Mouse (Mus musculus): ENCODE measurements around the gene Rpl35a. TPM values are rescaled to one million over a fixed set of nuclear protein-coding genes. Genes with fewer than 3 reads are reported as not detected.

Gene Rpl35a
- 892 and 922 TPM in 2 replicates for polyA plus RNA-seq (2015; fragmentation: Nextera tagmentation; extraction: Ambion mirVana)

GRCm38 (mm10) chr16:33056095-33056785, at the start of gene Rpl35a, which contains the start of gene Iqcg:
TSS of gene Rpl35a (plus strand) at chr16:33056453.
TSS of gene Iqcg (minus strand) at chr16:33056218.
- Histone ChIP-seq H3K27ac (peak within 1 kb of the TSS; percentile 88), H3K4me3 (replicated peaks) (peak within 1 kb of the TSS; percentile 80), H3K36me3 (peaks cover 32% of the 10 kb centered on the region), H3K9ac (peak within 1 kb of the TSS; percentile 96), H3K27me3 (no peaks in the 10 kb centered on the region), H3K4me2 (peak within 1 kb of the TSS; percentile 72), H3K4me1 (replicated peaks) (peaks cover 36% of the 10 kb centered on the region), H3K9me3 (replicated peaks) (no peaks in the 10 kb centered on the region)
- DNase-seq: peak; percentile 82
- peak; percentile 87 for ATAC-seq (ENCODE audit: low read depth)
- under 1% methylated on average over 46 of the region's 47 CpGs for WGBS (ENCODE audit: insufficient replicate concordance)

- 86% methylated on average over 7 of the region's 7 CpGs for WGBS (ENCODE audit: insufficient replicate concordance)
- no peak overlapping the region for H3K4me3 ChIP-seq (replicated peaks)
- no peak overlapping the region for H3K4me2 ChIP-seq
- ATAC-seq (ENCODE audit: low read depth) (no peak), DNase-seq (no peak)
- H3K4me1 ChIP-seq (replicated peaks): no peaks in the 10 kb centered on the region
- no peak overlapping the region for H3K9ac ChIP-seq
- no peaks in the 10 kb centered on the region for H3K27me3 ChIP-seq
- H3K36me3 ChIP-seq: peaks cover 50% of the 10 kb centered on the region
- no peak overlapping the region for H3K27ac ChIP-seq
- no peaks in the 10 kb centered on the region for H3K9me3 ChIP-seq (replicated peaks)
Measured at GRCm38 (mm10) chr16:33006888-33007287, 49.4 kb upstream of the Rpl35a start.

GRCm38 (mm10) chr16:33007436-33007835, 48.8 kb upstream of the Rpl35a start:
- WGBS (ENCODE audit: insufficient replicate concordance): 87% methylated on average over 7 of the region's 7 CpGs
- Histone ChIP-seq H3K27ac (no peak overlapping the region), H3K9ac (no peak overlapping the region), H3K36me3 (peaks cover 56% of the 10 kb centered on the region), H3K4me3 (replicated peaks) (no peak overlapping the region), H3K4me1 (replicated peaks) (no peaks in the 10 kb centered on the region), H3K9me3 (replicated peaks) (no peaks in the 10 kb centered on the region), H3K4me2 (no peak overlapping the region), H3K27me3 (no peaks in the 10 kb centered on the region)
- ATAC-seq (ENCODE audit: low read depth): no peak
- no peak for DNase-seq

- Histone ChIP-seq H3K27me3 (no peaks in the 10 kb centered on the region), H3K36me3 (peaks cover 76% of the 10 kb centered on the region), H3K9me3 (replicated peaks) (no peaks in the 10 kb centered on the region), H3K4me3 (replicated peaks) (no peak overlapping the region), H3K4me1 (replicated peaks) (no peaks in the 10 kb centered on the region), H3K9ac (no peak overlapping the region), H3K27ac (no peak overlapping the region), H3K4me2 (no peak overlapping the region)
- ATAC-seq (ENCODE audit: low read depth) (no peak), DNase-seq (no peak)
- 88% methylated on average over 6 of the region's 6 CpGs for WGBS (ENCODE audit: insufficient replicate concordance)
Measured at GRCm38 (mm10) chr16:33010166-33010565, 46.1 kb upstream of the Rpl35a start.

GRCm38 (mm10) chr16:33013801-33014200, 42.5 kb upstream of the Rpl35a start:
- Histone ChIP-seq H3K4me2 (no peak overlapping the region), H3K36me3 (peaks cover 47% of the 10 kb centered on the region), H3K27me3 (no peaks in the 10 kb centered on the region), H3K4me3 (replicated peaks) (no peak overlapping the region), H3K4me1 (replicated peaks) (0 out of 2 replicates have a peak, but pooled peaks cover 3% of the 10 kb centered on the region), H3K9ac (no peak overlapping the region), H3K9me3 (replicated peaks) (no peaks in the 10 kb centered on the region), H3K27ac (no peak overlapping the region)
- no peak for ATAC-seq (ENCODE audit: low read depth)
- 82% methylated on average over 5 of the region's 5 CpGs for WGBS (ENCODE audit: insufficient replicate concordance)
- DNase-seq: no peak

- Histone ChIP-seq H3K4me2 (no peak overlapping the region), H3K27ac (no peak overlapping the region), H3K27me3 (no peaks in the 10 kb centered on the region), H3K4me3 (replicated peaks) (no peak overlapping the region), H3K9me3 (replicated peaks) (no peaks in the 10 kb centered on the region), H3K9ac (no peak overlapping the region), H3K36me3 (peaks cover 36% of the 10 kb centered on the region), H3K4me1 (replicated peaks) (0 out of 2 replicates have a peak, but pooled peaks cover 5% of the 10 kb centered on the region)
- ATAC-seq (ENCODE audit: low read depth): no peak
- no peak for DNase-seq
- 68% methylated on average over 1 of the region's 1 CpGs for WGBS (ENCODE audit: insufficient replicate concordance)
Measured at GRCm38 (mm10) chr16:33014921-33015320, 41.3 kb upstream of the Rpl35a start.

GRCm38 (mm10) chr16:33015396-33015907, 40.8 kb upstream of the Rpl35a start:
- Histone ChIP-seq H3K4me3 (replicated peaks) (no peak overlapping the region), H3K27ac (no peak overlapping the region), H3K9ac (no peak overlapping the region), H3K36me3 (peaks cover 32% of the 10 kb centered on the region), H3K4me1 (replicated peaks) (0 out of 2 replicates have a peak, but pooled peaks cover 5% of the 10 kb centered on the region), H3K4me2 (no peak overlapping the region), H3K9me3 (replicated peaks) (no peaks in the 10 kb centered on the region), H3K27me3 (no peaks in the 10 kb centered on the region)
- DNase-seq (no peak), ATAC-seq (ENCODE audit: low read depth) (no peak)
- 83% methylated on average over 3 of the region's 3 CpGs for WGBS (ENCODE audit: insufficient replicate concordance)

- Histone ChIP-seq H3K4me2 (no peak overlapping the region), H3K27me3 (no peaks in the 10 kb centered on the region), H3K4me3 (replicated peaks) (no peak overlapping the region), H3K27ac (no peak overlapping the region), H3K36me3 (peaks cover 28% of the 10 kb centered on the region), H3K9ac (no peak overlapping the region), H3K9me3 (replicated peaks) (no peaks in the 10 kb centered on the region), H3K4me1 (replicated peaks) (0 out of 2 replicates have a peak, but pooled peaks cover 5% of the 10 kb centered on the region)
- WGBS (ENCODE audit: insufficient replicate concordance): 65% methylated on average over 2 of the region's 2 CpGs
- ATAC-seq (ENCODE audit: low read depth) (no peak), DNase-seq (no peak)
Measured at GRCm38 (mm10) chr16:33015986-33016385, 40.3 kb upstream of the Rpl35a start.

GRCm38 (mm10) chr16:33017677-33018349, 38.4 kb upstream of the Rpl35a start:
- WGBS (ENCODE audit: insufficient replicate concordance): 67% methylated on average over 5 of the region's 5 CpGs
- no peak overlapping the region for H3K9ac ChIP-seq
- DNase-seq: no peak

GRCm38 (mm10) chr16:33019117-33019770, 37.0 kb upstream of the Rpl35a start:
- H3K27me3 ChIP-seq: no peaks in the 10 kb centered on the region
- 0 out of 2 replicates have a peak, but pooled peaks cover 5% of the 10 kb centered on the region for H3K4me1 ChIP-seq (replicated peaks)
- no peak overlapping the region; the same call in 1 of the 2 replicates for H3K4me2 ChIP-seq
- DNase-seq (no peak), ATAC-seq (ENCODE audit: low read depth) (no peak)
- no peaks in the 10 kb centered on the region for H3K9me3 ChIP-seq (replicated peaks)
- H3K27ac ChIP-seq: no peak overlapping the region
- no peak overlapping the region for H3K9ac ChIP-seq
- 0 out of 2 replicates have a peak overlapping the region, but pooled peaks have one; percentile 8 for H3K4me3 ChIP-seq (replicated peaks)
- peaks cover 2% of the 10 kb centered on the region; the same call in 1 of the 2 replicates for H3K36me3 ChIP-seq
- 79% methylated on average over 21 of the region's 21 CpGs for WGBS (ENCODE audit: insufficient replicate concordance)

More at GRCm38 (mm10) chr16:33017677-33018349, 38.4 kb upstream of the Rpl35a start:
- H3K36me3 ChIP-seq: peaks cover 16% of the 10 kb centered on the region
- no peak overlapping the region for H3K27ac ChIP-seq
- 0 out of 2 replicates have a peak, but pooled peaks cover 5% of the 10 kb centered on the region for H3K4me1 ChIP-seq (replicated peaks)
- H3K4me2 ChIP-seq: no peak overlapping the region
- H3K9me3 ChIP-seq (replicated peaks): no peaks in the 10 kb centered on the region
- no peak overlapping the region for H3K4me3 ChIP-seq (replicated peaks)
- H3K27me3 ChIP-seq: no peaks in the 10 kb centered on the region
- no peak for ATAC-seq (ENCODE audit: low read depth)

- H3K27me3 ChIP-seq: no peaks in the 10 kb centered on the region
- no peak overlapping the region for H3K27ac ChIP-seq
- 0 out of 2 replicates have a peak, but pooled peaks cover 5% of the 10 kb centered on the region for H3K4me1 ChIP-seq (replicated peaks)
- H3K36me3 ChIP-seq: no peaks in the 10 kb centered on the region
- no peak overlapping the region for H3K9ac ChIP-seq
- no peaks in the 10 kb centered on the region for H3K9me3 ChIP-seq (replicated peaks)
- DNase-seq: no peak
- 49% methylated on average over 3 of the region's 3 CpGs for WGBS (ENCODE audit: insufficient replicate concordance)
- no peak overlapping the region for H3K4me2 ChIP-seq
- ATAC-seq (ENCODE audit: low read depth): no peak
- H3K4me3 ChIP-seq (replicated peaks): no peak overlapping the region
Measured at GRCm38 (mm10) chr16:33021381-33021780, 34.9 kb upstream of the Rpl35a start.

Data from liver, embryonic 13.5 days (tissue).